Mouse (Mus musculus): ENCODE results near the gene Kbtbd8. TPM values are rescaled to one million over a fixed set of nuclear protein-coding genes. Genes with fewer than 3 reads are reported as not detected.

Kbtbd8 gene
- polyA plus RNA-seq (2012; rRNA removed), result 0.15 and 0.19 TPM in 2 replicates

GRCm38 (mm10) chr6:95116946-95117345 lies at the start of gene Kbtbd8:
Gene Kbtbd8 (plus strand): TSS chr6:95117240.

Other genes with a start within 250 kb of the Kbtbd8 start
- not detected in 2 replicates for gene Gm10234, start 204.9 kb downstream of the Kbtbd8 start, polyA plus RNA-seq (2012; rRNA removed)

Measured in colon, adult 2 months (tissue).